Mouse (Mus musculus) liver, postnatal 0 days (tissue): Measurements from ENCODE around the gene Gdf9. TPM values are rescaled to one million over a fixed set of nuclear protein-coding genes. Genes with fewer than 3 reads are reported as not detected.
A peak's percentile ranks its signal among the peaks of the same experiment; 100 is the strongest.

Source experiments
- ATAC-seq: fragments of 200-750 bp; cut with Nextera tagmentation; 2 replicates; pipeline ENCODE4 v1.8.0; 2017; ENCODE audit warnings: mild to moderate bottlenecking, moderate library complexity
- DNase-seq: peaks from one replicate; pipeline ENCODE4 v3.0.0-alpha.2; 2016
- H3K27ac ChIP-seq: fragments of 300-500 bp; sonication (generic); 2 replicates; pipeline ENCODE4 v1.5.1; 2014; ENCODE audit warnings: antibody characterized with exemption, moderate library complexity, mild to moderate bottlenecking, low read depth
- H3K27me3 ChIP-seq: fragments of 300-500 bp; sonication (generic); 2 replicates; pipeline ENCODE4 v1.6.1; 2014; ENCODE audit warnings: low read length, control low read depth, mixed read lengths; ENCODE audit not compliant: insufficient read depth
- H3K36me3 ChIP-seq: fragments of 300-500 bp; sonication (generic); replicated peaks from 2 replicates; pipeline ENCODE4 v1.6.1; 2014; ENCODE audit warnings: mild to moderate bottlenecking, control low read depth, low read length, moderate library complexity, mixed read lengths; ENCODE audit not compliant: insufficient read depth
- H3K4me1 ChIP-seq: fragments of 300-500 bp; sonication (generic); 2 replicates; pipeline ENCODE4 v1.6.1; 2014; ENCODE audit warnings: antibody characterized with exemption, mild to moderate bottlenecking, control low read depth; ENCODE audit not compliant: insufficient read depth
- H3K4me2 ChIP-seq: fragments of 300-500 bp; sonication (generic); 2 replicates; pipeline ENCODE4 v1.6.1; 2014; ENCODE audit warnings: low read depth, mild to moderate bottlenecking, low read length, moderate library complexity, mixed read lengths
- H3K4me3 ChIP-seq: fragments of 300-500 bp; sonication (generic); 2 replicates; pipeline ENCODE4 v1.5.1; 2014; ENCODE audit warnings: low read depth, low read length
- H3K9ac ChIP-seq: fragments of 300-500 bp; sonication (generic); replicated peaks from 2 replicates; pipeline ENCODE4 v1.6.1; 2014; ENCODE audit warnings: mild to moderate bottlenecking, moderate library complexity
- H3K9me3 ChIP-seq: fragments of 300-500 bp; sonication (generic); 2 replicates; pipeline ENCODE4 v1.6.1; 2016; ENCODE audit warnings: mild to moderate bottlenecking, control low read depth, low read length, mixed read lengths
- CTCF ChIP-seq: sonication (generic); IDR thresholded peaks from 2 replicates; pipeline ENCODE4 v1.5.1; 2016; ENCODE audit warnings: antibody characterized with exemption, low read depth
- EP300 ChIP-seq: IDR thresholded peaks from 2 replicates; pipeline ENCODE4 v1.6.1; 2016; ENCODE audit warnings: antibody characterized with exemption, low read depth, mild to moderate bottlenecking
- WGBS: fragments of 180-500 bp; shearing (Covaris S2); extraction: QIAGEN DNeasy Blood & Tissue Kit; methylation state at CpG from one replicate; pipeline ENCODE4 v1.1.7; 2014; ENCODE audit not compliant: insufficient replicate concordance; 5-methylcytosine and 5-hydroxymethylcytosine counted together
- polyA plus RNA-seq: library from polyadenylated mRNA; unstranded; fragments of >200 nt; fragmentation: Nextera tagmentation; extraction: Ambion mirVana; gene quantifications from 2 replicates; pipeline ENCODE4 v1.2.1, GENCODE M21; 2015

Gdf9 gene
- polyA plus RNA-seq, result 0.15 and 0.18 TPM in 2 replicates

- Histone ChIP-seq H3K27me3 (no peaks in the 10 kb centered on the region), H3K27ac (peak within 1 kb of the TSS; percentile 98), H3K9ac (peak within 1 kb of the TSS; percentile 92), H3K4me3 (peak within 1 kb of the TSS; percentile 92), H3K4me1 (peaks cover 35% of the 10 kb centered on the region), H3K36me3 (peaks cover 9% of the 10 kb centered on the region), H3K9me3 (no peaks in the 10 kb centered on the region), H3K4me2 (peak within 1 kb of the TSS; percentile 76)
- DNase-seq (peak; percentile 99), ATAC-seq (peak; percentile 89)
- TF ChIP-seq CTCF (no peak; the same call in 1 of the 2 replicates), EP300 (peak; percentile 83)
- WGBS, result under 1% methylated on average over 44 of the region's 44 CpGs
These were observed at the start of gene Gdf9, which contains the start of gene Uqcrq for GRCm38 (mm10) chr11:53430670-53431346. Gene Gdf9, plus strand, starts transcription at chr11:53431023. Gene Uqcrq, minus strand, starts transcription at chr11:53430831.

GRCm38 (mm10) chr11:53383758-53384428 is 46.9 kb upstream of the Gdf9 start:
- Histone ChIP-seq H3K27ac (no peak overlapping the region), H3K4me3 (no peak overlapping the region), H3K4me2 (no peak overlapping the region), H3K9ac (no peak overlapping the region), H3K27me3 (no peaks in the 10 kb centered on the region), H3K4me1 (peaks cover 2% of the 10 kb centered on the region; the same call in 1 of the 2 replicates), H3K9me3 (no peaks in the 10 kb centered on the region), H3K36me3 (peaks cover 16% of the 10 kb centered on the region)
- TF ChIP-seq CTCF (no peak), EP300 (no peak)
- DNase-seq, result no peak
- ATAC-seq, result no peak
- WGBS, result 88% methylated on average over 2 of the region's 2 CpGs

GRCm38 (mm10) chr11:53393856-53394255 is 37.0 kb upstream of the Gdf9 start:
- Histone ChIP-seq H3K9me3 (no peaks in the 10 kb centered on the region), H3K4me3 (no peak overlapping the region), H3K36me3 (peaks cover 38% of the 10 kb centered on the region), H3K27me3 (no peaks in the 10 kb centered on the region), H3K27ac (no peak overlapping the region), H3K4me2 (no peak overlapping the region), H3K4me1 (no peaks in the 10 kb centered on the region), H3K9ac (no peak overlapping the region)
- no peak for TF ChIP-seq CTCF
- no peak for TF ChIP-seq EP300
- DNase-seq, result no peak
- ATAC-seq, result no peak
- 44% methylated on average over 1 of the region's 1 CpGs for WGBS

- Histone ChIP-seq H3K4me1 (no peaks in the 10 kb centered on the region), H3K27ac (no peak overlapping the region), H3K4me2 (no peak overlapping the region), H3K36me3 (peaks cover 66% of the 10 kb centered on the region), H3K9ac (no peak overlapping the region), H3K27me3 (no peaks in the 10 kb centered on the region), H3K4me3 (no peak overlapping the region), H3K9me3 (no peaks in the 10 kb centered on the region)
- 90% methylated on average over 1 of the region's 1 CpGs for WGBS
- no peak for TF ChIP-seq EP300
- no peak for TF ChIP-seq CTCF
- ATAC-seq (no peak), DNase-seq (no peak)
These were observed 27.2 kb upstream of the Gdf9 start for GRCm38 (mm10) chr11:53403638-53404037.

- no peak for DNase-seq
- Histone ChIP-seq H3K27ac (no peak overlapping the region), H3K4me1 (no peaks in the 10 kb centered on the region), H3K4me2 (no peak overlapping the region), H3K4me3 (no peak overlapping the region), H3K36me3 (peaks cover 75% of the 10 kb centered on the region), H3K9me3 (no peaks in the 10 kb centered on the region), H3K9ac (no peak overlapping the region), H3K27me3 (no peaks in the 10 kb centered on the region)
- ATAC-seq, result no peak
- no peak for TF ChIP-seq EP300
- peak; percentile 75 for TF ChIP-seq CTCF
These were observed 19.1 kb upstream of the Gdf9 start for GRCm38 (mm10) chr11:53411738-53412137.

- peaks cover 76% of the 10 kb centered on the region for H3K36me3 ChIP-seq
- H3K4me3 ChIP-seq, result no peak overlapping the region
- no peak for DNase-seq
- H3K27ac ChIP-seq, result no peak overlapping the region
- WGBS, result 81% methylated on average over 4 of the region's 4 CpGs
- H3K4me1 ChIP-seq, result no peaks in the 10 kb centered on the region
- H3K9me3 ChIP-seq, result no peaks in the 10 kb centered on the region
- no peak for TF ChIP-seq CTCF
- no peak for TF ChIP-seq EP300
- no peak overlapping the region for H3K9ac ChIP-seq
- no peaks in the 10 kb centered on the region for H3K27me3 ChIP-seq
- H3K4me2 ChIP-seq, result no peak overlapping the region
- ATAC-seq, result no peak
These were observed 17.0 kb upstream of the Gdf9 start for GRCm38 (mm10) chr11:53413871-53414270.
